Mouse (Mus musculus): ENCODE results near the gene Antxr2. TPM values are rescaled to one million over a fixed set of nuclear protein-coding genes. Genes with fewer than 3 reads are reported as not detected.

Antxr2 gene
- total and polyA plus RNA-seq, 3 experiments: 4.3 to 5.0 TPM; not detected in 1

GRCm38 (mm10) chr5:97857101-97857500 lies 173.7 kb downstream of the Antxr2 start:
- Histone ChIP-seq H3K79me2 (ENCODE audit: control insufficient read depth, insufficient read depth, low read length, poor library complexity) (no peaks in the 10 kb centered on the region), H3K27ac (ENCODE audit: control insufficient read depth, low read depth, low read length) (no peak overlapping the region), H3K27me3 (ENCODE audit: control insufficient read depth in 1 of 2, insufficient read depth in 2 of 2, low read length in 2 of 2) (no peaks in the 10 kb centered on the region), H3K36me3 (ENCODE audit: control insufficient read depth in 1 of 2, insufficient read depth in 2 of 2, low read length in 2 of 2) (no peaks in the 10 kb centered on the region), H3K4me1 (ENCODE audit: control insufficient read depth in 1 of 2, insufficient read depth in 2 of 2, low read length in 2 of 2) (no peaks in the 10 kb centered on the region), H3K9ac (ENCODE audit: control insufficient read depth, low read depth, low read length, poor library complexity, severe bottlenecking) (no peak overlapping the region), H3K4me3 (ENCODE audit: control insufficient read depth in 1 of 2, insufficient read depth in 1 of 2, low read depth in 2 of 2, low read length in 2 of 2) (no peak overlapping the region), H3K9me3 (replicated peaks; ENCODE audit: insufficient read depth, low read length) (no peaks in the 10 kb centered on the region)
- TF ChIP-seq BHLHE40 (IDR thresholded peaks at IDR 0.05; ENCODE audit: borderline replicate concordance, low read depth, low read length): no peak
- no peak for TF ChIP-seq HCFC1 (IDR thresholded peaks at IDR 0.05; ENCODE audit: low read depth, low read length)
- no peak for TF ChIP-seq CHD1 (IDR thresholded peaks at IDR 0.05; ENCODE audit: low read depth, low read length)
- no peak for TF ChIP-seq ZKSCAN1 (IDR thresholded peaks at IDR 0.05; ENCODE audit: low read depth, low read length)
- no peak for TF ChIP-seq UBTF (IDR thresholded peaks at IDR 0.05; ENCODE audit: borderline replicate concordance, insufficient read depth, low read depth, low read length)
- no peak for TF ChIP-seq ZNF384 (IDR thresholded peaks at IDR 0.05; ENCODE audit: low read depth, low read length)
- TF ChIP-seq POLR2AphosphoS5 (IDR thresholded peaks at IDR 0.05; ENCODE audit: borderline replicate concordance, low read depth, low read length): no peak
- no peak for TF ChIP-seq ELF1 (IDR thresholded peaks at IDR 0.05; ENCODE audit: low read depth, low read length)
- TF ChIP-seq GABPA (IDR thresholded peaks at IDR 0.05; ENCODE audit: low read depth, low read length): no peak
- no peak for TF ChIP-seq SIN3A (IDR thresholded peaks at IDR 0.05; ENCODE audit: low read length)
- no peak for TF ChIP-seq NELFE (IDR thresholded peaks at IDR 0.05; ENCODE audit: low read depth, low read length)
- no peak for TF ChIP-seq MYC (IDR thresholded peaks at IDR 0.05; ENCODE audit: low read depth, low read length)
- DNase-seq (ENCODE audit: low read depth, low spot score): no peak

- H3K4me3 ChIP-seq (ENCODE audit: control insufficient read depth in 1 of 2, insufficient read depth in 1 of 2, low read depth in 2 of 2, low read length in 2 of 2): no peak overlapping the region
- TF ChIP-seq ELF1 (IDR thresholded peaks at IDR 0.05; ENCODE audit: low read depth, low read length) (no peak), UBTF (IDR thresholded peaks at IDR 0.05; ENCODE audit: borderline replicate concordance, insufficient read depth, low read depth, low read length) (no peak), ZKSCAN1 (IDR thresholded peaks at IDR 0.05; ENCODE audit: low read depth, low read length) (no peak), MEF2A (IDR thresholded peaks at IDR 0.05; ENCODE audit: extremely low read depth, insufficient replicate concordance, low read depth, low read length, poor library complexity, severe bottlenecking) (no peak), RAD21 (IDR thresholded peaks at IDR 0.05; ENCODE audit: low read depth, low read length) (no peak), MAFK (IDR thresholded peaks at IDR 0.05; ENCODE audit: borderline replicate concordance, low read depth, low read length) (no peak), ZNF384 (IDR thresholded peaks at IDR 0.05; ENCODE audit: low read depth, low read length) (no peak), ZC3H11A (IDR thresholded peaks at IDR 0.05; ENCODE audit: low read depth, low read length) (no peak), SMC3 (IDR thresholded peaks at IDR 0.05; ENCODE audit: low read depth, low read length) (no peak)
- no peaks in the 10 kb centered on the region for H3K4me1 ChIP-seq (ENCODE audit: control insufficient read depth in 1 of 2, insufficient read depth in 2 of 2, low read length in 2 of 2)
- H3K79me2 ChIP-seq (ENCODE audit: control insufficient read depth, insufficient read depth, low read length, poor library complexity): no peaks in the 10 kb centered on the region
- no peaks in the 10 kb centered on the region for H3K27me3 ChIP-seq (ENCODE audit: control insufficient read depth in 1 of 2, insufficient read depth in 2 of 2, low read length in 2 of 2)
- no peaks in the 10 kb centered on the region for H3K9me3 ChIP-seq (replicated peaks; ENCODE audit: insufficient read depth, low read length)
- H3K27ac ChIP-seq (ENCODE audit: control insufficient read depth, low read depth, low read length): no peak overlapping the region
- no peak for DNase-seq (ENCODE audit: low read depth, low spot score)
- no peak overlapping the region for H3K9ac ChIP-seq (ENCODE audit: control insufficient read depth, low read depth, low read length, poor library complexity, severe bottlenecking)
- H3K36me3 ChIP-seq (ENCODE audit: control insufficient read depth in 1 of 2, insufficient read depth in 2 of 2, low read length in 2 of 2): no peaks in the 10 kb centered on the region
Measured at GRCm38 (mm10) chr5:97851981-97852748, 178.7 kb downstream of the Antxr2 start.
